Mouse (Mus musculus): ENCODE results near the gene Pik3cg.

DNA sequence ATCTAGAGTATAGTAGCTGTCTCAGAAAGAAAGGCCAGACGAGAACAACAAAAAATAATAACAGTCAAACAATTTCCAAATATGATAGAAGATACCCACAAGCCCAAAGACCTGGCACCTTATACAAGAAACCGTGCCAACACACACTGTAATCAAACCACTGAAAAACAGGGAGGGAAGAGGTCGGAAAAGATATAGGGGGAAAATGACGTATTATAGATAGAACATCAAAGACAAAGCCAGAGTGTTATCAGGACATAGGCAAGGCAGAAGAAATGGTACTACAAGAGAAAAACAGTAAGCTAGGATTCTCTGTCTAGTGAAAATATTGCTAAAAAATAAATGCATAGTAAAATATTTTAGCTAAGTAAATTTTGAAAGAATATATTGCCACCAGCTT is 10.4 kb downstream of the Pik3cg start:
- TF ChIP-seq CTCF (IDR thresholded peaks at IDR 0.05; ENCODE audit: insufficient read depth, low read length) (no peak), POLR2A (IDR thresholded peaks at IDR 0.05; ENCODE audit: borderline replicate concordance, extremely low read depth, low read depth, low read length) (no peak)
